Mouse (Mus musculus): Measurements from ENCODE around the gene Kdelr1. TPM values are rescaled to one million over a fixed set of nuclear protein-coding genes. Genes with fewer than 3 reads are reported as not detected.

Kdelr1 gene
- polyA plus RNA-seq, 1 experiment, result 82.4 TPM

- H3K27ac ChIP-seq (ENCODE audit: control insufficient read depth, insufficient read depth, low read depth, low read length), result no peak overlapping the region; the same call in 1 of the 2 replicates
- H3K4me1 ChIP-seq (ENCODE audit: control insufficient read depth, insufficient read depth, low read length), result peaks cover 24% of the 10 kb centered on the region
- H3K4me3 ChIP-seq (ENCODE audit: control insufficient read depth, low read depth, low read length), result peak overlapping the region; percentile 96
- no peaks in the 10 kb centered on the region for H3K27me3 ChIP-seq (ENCODE audit: control insufficient read depth, insufficient read depth, low read length)
- TF ChIP-seq POLR2A (IDR thresholded peaks at IDR 0.05; ENCODE audit: control insufficient read depth, low read depth, low read length), result no peak
- TF ChIP-seq CTCF (IDR thresholded peaks at IDR 0.05; ENCODE audit: control insufficient read depth, insufficient read depth, insufficient replicate concordance, low read depth, low read length), result no peak
- H3K36me3 ChIP-seq (ENCODE audit: control insufficient read depth, insufficient read depth, low read length), result no peaks in the 10 kb centered on the region; the same call in none of the 2 replicates
These were observed 38.6 kb upstream of the Kdelr1 start for GRCm38 (mm10) chr7:45833924-45834323.

DNA sequence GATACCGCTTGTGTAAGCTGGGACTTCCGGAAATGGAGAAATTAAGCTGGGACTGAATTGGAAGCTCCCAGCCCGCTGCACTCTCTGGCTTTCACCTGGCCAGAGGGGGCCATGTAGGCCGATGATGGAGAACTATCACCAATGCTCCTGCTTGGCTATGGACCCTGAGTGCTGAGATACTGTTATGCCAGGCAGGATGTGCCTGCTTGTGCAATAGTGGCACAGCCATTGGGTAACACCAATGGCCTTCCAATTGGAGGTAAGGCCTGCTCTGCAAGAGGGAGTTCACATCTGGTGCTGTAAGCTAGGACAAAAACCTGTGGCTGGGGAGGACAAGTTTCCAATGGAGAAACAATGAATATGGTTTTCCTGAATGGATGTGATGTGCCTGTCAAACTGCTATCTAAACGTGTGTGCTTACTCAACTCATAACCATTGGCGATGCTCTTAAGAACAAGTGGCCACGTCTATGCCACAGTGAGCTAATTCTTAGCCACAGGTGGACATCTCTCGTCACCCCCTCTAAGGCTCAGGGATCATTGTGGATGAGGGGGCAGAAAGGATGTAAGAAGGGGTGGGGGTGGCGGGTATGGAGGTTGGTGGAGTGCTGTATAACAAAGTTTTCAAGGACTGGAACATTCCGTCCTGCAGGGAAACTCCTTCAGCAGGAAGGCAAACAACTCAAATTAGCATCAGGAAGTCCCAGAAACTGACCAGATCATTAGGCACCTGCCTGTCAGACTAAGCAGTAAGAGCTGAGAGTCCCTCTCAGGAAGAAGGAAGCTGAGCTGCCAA is 29.4 kb upstream of the Kdelr1 start:
- no peak for TF ChIP-seq CTCF (IDR thresholded peaks at IDR 0.05; ENCODE audit: control insufficient read depth, insufficient read depth, insufficient replicate concordance, low read depth, low read length)
- no peak for TF ChIP-seq POLR2A (IDR thresholded peaks at IDR 0.05; ENCODE audit: control insufficient read depth, low read depth, low read length)
- Histone ChIP-seq H3K36me3 (ENCODE audit: control insufficient read depth, insufficient read depth, low read length) (no peaks in the 10 kb centered on the region), H3K4me1 (ENCODE audit: control insufficient read depth, insufficient read depth, low read length) (no peaks in the 10 kb centered on the region), H3K27me3 (ENCODE audit: control insufficient read depth, insufficient read depth, low read length) (no peaks in the 10 kb centered on the region), H3K4me3 (ENCODE audit: control insufficient read depth, low read depth, low read length) (no peak overlapping the region), H3K27ac (ENCODE audit: control insufficient read depth, insufficient read depth, low read depth, low read length) (no peak overlapping the region)

GRCm38 (mm10) chr7:45848447-45849027 is 24.0 kb upstream of the Kdelr1 start:
- Histone ChIP-seq H3K4me1 (ENCODE audit: control insufficient read depth, insufficient read depth, low read length) (no peaks in the 10 kb centered on the region), H3K4me3 (ENCODE audit: control insufficient read depth, low read depth, low read length) (no peak overlapping the region), H3K27ac (ENCODE audit: control insufficient read depth, insufficient read depth, low read depth, low read length) (no peak overlapping the region), H3K36me3 (ENCODE audit: control insufficient read depth, insufficient read depth, low read length) (no peaks in the 10 kb centered on the region), H3K27me3 (ENCODE audit: control insufficient read depth, insufficient read depth, low read length) (no peaks in the 10 kb centered on the region)
- TF ChIP-seq POLR2A (IDR thresholded peaks at IDR 0.05; ENCODE audit: control insufficient read depth, low read depth, low read length), result no peak
- TF ChIP-seq CTCF (IDR thresholded peaks at IDR 0.05; ENCODE audit: control insufficient read depth, insufficient read depth, insufficient replicate concordance, low read depth, low read length), result no peak

GRCm38 (mm10) chr7:45850661-45851060 is 21.9 kb upstream of the Kdelr1 start:
- Histone ChIP-seq H3K4me1 (ENCODE audit: control insufficient read depth, insufficient read depth, low read length) (no peaks in the 10 kb centered on the region), H3K4me3 (ENCODE audit: control insufficient read depth, low read depth, low read length) (no peak overlapping the region), H3K27ac (ENCODE audit: control insufficient read depth, insufficient read depth, low read depth, low read length) (no peak overlapping the region), H3K36me3 (ENCODE audit: control insufficient read depth, insufficient read depth, low read length) (no peaks in the 10 kb centered on the region), H3K27me3 (ENCODE audit: control insufficient read depth, insufficient read depth, low read length) (no peaks in the 10 kb centered on the region)
- TF ChIP-seq POLR2A (IDR thresholded peaks at IDR 0.05; ENCODE audit: control insufficient read depth, low read depth, low read length) (no peak), CTCF (IDR thresholded peaks at IDR 0.05; ENCODE audit: control insufficient read depth, insufficient read depth, insufficient replicate concordance, low read depth, low read length) (no peak)

- H3K36me3 ChIP-seq (ENCODE audit: control insufficient read depth, insufficient read depth, low read length), result no peaks in the 10 kb centered on the region
- H3K27ac ChIP-seq (ENCODE audit: control insufficient read depth, insufficient read depth, low read depth, low read length), result no peak overlapping the region
- H3K4me3 ChIP-seq (ENCODE audit: control insufficient read depth, low read depth, low read length), result no peak overlapping the region
- H3K27me3 ChIP-seq (ENCODE audit: control insufficient read depth, insufficient read depth, low read length), result no peaks in the 10 kb centered on the region
- no peak for TF ChIP-seq CTCF (IDR thresholded peaks at IDR 0.05; ENCODE audit: control insufficient read depth, insufficient read depth, insufficient replicate concordance, low read depth, low read length)
- TF ChIP-seq POLR2A (IDR thresholded peaks at IDR 0.05; ENCODE audit: control insufficient read depth, low read depth, low read length), result no peak
- peaks cover 19% of the 10 kb centered on the region for H3K4me1 ChIP-seq (ENCODE audit: control insufficient read depth, insufficient read depth, low read length)
These were observed 19.5 kb upstream of the Kdelr1 start for GRCm38 (mm10) chr7:45853089-45853488.

GRCm38 (mm10) chr7:45856950-45857901 is 15.3 kb upstream of the Kdelr1 start:
- no peak overlapping the region; the same call in 1 of the 2 replicates for H3K27ac ChIP-seq (ENCODE audit: control insufficient read depth, insufficient read depth, low read depth, low read length)

More at GRCm38 (mm10) chr7:45856950-45857901, 15.3 kb upstream of the Kdelr1 start:
- no peaks in the 10 kb centered on the region for H3K27me3 ChIP-seq (ENCODE audit: control insufficient read depth, insufficient read depth, low read length)
- peak overlapping the region; percentile 72 for H3K4me3 ChIP-seq (ENCODE audit: control insufficient read depth, low read depth, low read length)
- no peaks in the 10 kb centered on the region for H3K36me3 ChIP-seq (ENCODE audit: control insufficient read depth, insufficient read depth, low read length)
- TF ChIP-seq CTCF (IDR thresholded peaks at IDR 0.05; ENCODE audit: control insufficient read depth, insufficient read depth, insufficient replicate concordance, low read depth, low read length), result no peak
- TF ChIP-seq POLR2A (IDR thresholded peaks at IDR 0.05; ENCODE audit: control insufficient read depth, low read depth, low read length), result 0 out of 2 replicates have a peak, but pooled peaks have one; percentile 20
- H3K4me1 ChIP-seq (ENCODE audit: control insufficient read depth, insufficient read depth, low read length), result peaks cover 21% of the 10 kb centered on the region

Data from testis, adult 2 months (tissue).